Mouse (Mus musculus): Measurements from ENCODE around the gene Muc3.

- TF ChIP-seq CTCF (IDR thresholded peaks at IDR 0.05; ENCODE audit: low read depth, low read length) = no peak
- TF ChIP-seq TAL1 (conservative IDR thresholded peaks at IDR 0.05; ENCODE audit: low read depth, low read length) = no peak
These were observed 4.2 kb upstream of the Muc3 start for GRCm38 (mm10) chr5:137153289-137153688.

Measured in G1E (cell line).